Mouse (Mus musculus): ENCODE results near the gene Col4a2.

DNA sequence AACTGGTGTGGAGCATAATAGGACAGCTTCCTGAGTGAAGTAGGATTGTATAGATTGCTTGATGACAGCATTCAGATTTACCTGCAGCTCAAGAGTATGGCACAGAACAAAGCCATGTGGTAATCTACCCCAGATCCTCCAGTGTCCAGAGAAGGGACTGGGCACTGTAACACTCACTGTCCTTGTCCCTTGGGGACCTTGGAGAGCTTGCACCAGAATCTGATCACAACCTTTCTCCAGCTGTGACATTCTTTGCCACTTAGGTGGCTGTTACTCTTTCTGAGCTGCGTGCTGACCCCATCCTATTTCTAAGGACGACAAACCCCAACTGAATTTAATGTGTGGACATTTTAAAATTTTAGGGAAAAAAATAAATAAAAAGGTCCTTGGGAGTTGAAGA lies 46.1 kb upstream of the Col4a2 start:
- no peak for TF ChIP-seq CTCF (IDR thresholded peaks at IDR 0.05; ENCODE audit: low read depth)
- TF ChIP-seq EP300 (optimal IDR thresholded peaks at IDR 0.05) = no peak
